Mouse (Mus musculus) thymus, adult 2 months (tissue): ENCODE results near the gene Ptgfrn.

Experiments
- CTCF ChIP-seq: fragments of 200-500 bp; IDR thresholded peaks from 2 replicates; pipeline ENCODE4 v1.5.1; 2012; ENCODE audit warnings: mild to moderate bottlenecking, control low read depth, low read length, moderate library complexity, borderline replicate concordance; ENCODE audit not compliant: control insufficient read depth, poor library complexity, insufficient read depth; ENCODE audit errors: extremely low read depth
- POLR2A ChIP-seq: fragments of 200-500 bp; IDR thresholded peaks from 2 replicates; pipeline ENCODE4 v1.6.1; 2012; ENCODE audit warnings: mild to moderate bottlenecking, low read length, control low read depth, moderate library complexity; ENCODE audit not compliant: control insufficient read depth, poor library complexity, insufficient read depth; ENCODE audit errors: extremely low read depth

- peak; percentile 36; the same call in 1 of the 2 replicates for TF ChIP-seq CTCF
- no peak for TF ChIP-seq POLR2A
These were observed 106.3 kb downstream of the Ptgfrn start for GRCm38 (mm10) chr3:101003575-101004356.
